ENCODE assay signal across 8 mouse cellular contexts in genomic region chr2:27088071-27088644, GRCm38 (mm10). TPM values are rescaled to one million over a fixed set of nuclear protein-coding genes. Genes with fewer than 3 reads are reported as not detected.
A peak's percentile ranks its signal among the peaks of the same experiment; 100 is the strongest.
DNase-seq lines count a peak whose midpoint lies in the region; TF ChIP-seq lines count a peak whose summit lies in the region.

No protein-coding gene starts in this region.

- peaks cover 26% of the 10 kb centered on the region for H3K4me1 ChIP-seq in lung, adult 2 months (ENCODE audit: control insufficient read depth, insufficient read depth, low read length)

- H3K27ac ChIP-seq in layer of hippocampus, adult 2 months = peak overlapping the region; percentile 51; the same call in 1 of the 2 replicates

- TF ChIP-seq CTCF in layer of hippocampus, adult 2 months (conservative IDR thresholded peaks at IDR 0.05) = no peak
- no peak for TF ChIP-seq CTCF in lung, adult 2 months (IDR thresholded peaks at IDR 0.05; ENCODE audit: insufficient read depth, low read length)

- no peak overlapping the region for H3K4me3 ChIP-seq in layer of hippocampus, adult 2 months
- no peak overlapping the region for H3K4me3 ChIP-seq in lung, adult 2 months (replicated peaks; ENCODE audit: extremely low read depth, low read depth, low read length)

- no peak for DNase-seq in layer of hippocampus, adult 2 months (ENCODE audit: low spot score in 2 of 2)
- no peak for DNase-seq in layer of hippocampus, postnatal 36 days
- DNase-seq in gastrocnemius, adult 18-20 months (ENCODE audit: low spot score) = peak; percentile 77
- DNase-seq in heart, postnatal 4 days = peak; percentile 86
- peak; percentile 60 for DNase-seq in lung, adult 2 months
- DNase-seq in spleen, postnatal 4 days (ENCODE audit: low spot score in 2 of 2) = no peak
- DNase-seq in layer of hippocampus, adult 11-12 months (ENCODE audit: low spot score) = no peak
- DNase-seq in cerebellum, adult 11 months = no peak

- WGBS in lung, adult 2 months = 32% methylated on average over 18 of the region's 18 CpGs

- no peak; the same call in 1 of the 2 replicates for TF ChIP-seq POLR2A in lung, adult 2 months (IDR thresholded peaks at IDR 0.05; ENCODE audit: borderline replicate concordance, extremely low read depth, low read depth, low read length)

RNA-seq across cellular contexts. Expression of gene Adamtsl2, which starts 9.0 kb away (rescaled TPM):
- 10 to 100 TPM; 12.8 to 18.1 TPM for total RNA-seq in layer of hippocampus, adult 2 months (2021)
- 10 to 100 TPM; 10.5 to 12.3 TPM for total RNA-seq in layer of hippocampus, postnatal 36 days (2021)
- 1 to 10 TPM; 2.7 to 6.9 TPM for total RNA-seq in gastrocnemius, adult 18-20 months (2021)
- 10 to 100 TPM; 10.6 to 11.4 TPM for total RNA-seq in heart, postnatal 4 days (2021)
- polyA plus RNA-seq in lung, adult 2 months (2012; rRNA removed) = 50.7 and 73.0 TPM in 2 replicates

RNA-seq across cellular contexts. Expression of gene Mymk, which starts 16.2 kb away (rescaled TPM):
- under 1 TPM; 0.51 to 0.71 TPM for total RNA-seq in layer of hippocampus, adult 2 months (2021)
- total RNA-seq in layer of hippocampus, postnatal 36 days (2021) = under 1 TPM; 0.46 to 0.77 TPM
- under 1 TPM; 0.18 to 0.21 TPM for total RNA-seq in gastrocnemius, adult 18-20 months (2021)
- not detected for total RNA-seq in heart, postnatal 4 days (2021)
- 0.19 and 0.32 TPM in 2 replicates for polyA plus RNA-seq in lung, adult 2 months (2012; rRNA removed)

RNA-seq across cellular contexts. Expression of gene Fam163b, which starts 54.1 kb away (rescaled TPM):
- 100 to 1,000 TPM; 132 to 144 TPM for total RNA-seq in layer of hippocampus, adult 2 months (2021)
- total RNA-seq in layer of hippocampus, postnatal 36 days (2021) = 100 to 1,000 TPM; 107 to 130 TPM
- total RNA-seq in gastrocnemius, adult 18-20 months (2021) = not detected
- total RNA-seq in heart, postnatal 4 days (2021) = under 1 TPM; 0.55 to 0.65 TPM
- 0.03 and 0.04 TPM in 2 replicates for polyA plus RNA-seq in lung, adult 2 months (2012; rRNA removed)

Comparison
In these comparisons a context has a peak if more than half of its experiments do, and no peak if none do; other contexts are left out.
1. DNase-seq: peak in gastrocnemius, adult 18-20 months (single experiment), heart, postnatal 4 days (single experiment) and lung, adult 2 months (single experiment); none in layer of hippocampus, adult 2 months (0 of 2), layer of hippocampus, postnatal 36 days (0 of 2), spleen, postnatal 4 days (0 of 2), layer of hippocampus, adult 11-12 months (single experiment) and cerebellum, adult 11 months (single experiment).
2. RNA of gene Fam163b, which starts 54.1 kb away (total RNA-seq): 132 to 144 TPM in layer of hippocampus, adult 2 months and 107 to 130 TPM in layer of hippocampus, postnatal 36 days; 0.55 to 0.65 TPM in heart, postnatal 4 days and not detected in gastrocnemius, adult 18-20 months; every median in the first group is over 10 times any median in the second.